Mouse (Mus musculus) Patski (cell line): ENCODE results near the gene Eif3l. TPM values are rescaled to one million over a fixed set of nuclear protein-coding genes. Genes with fewer than 3 reads are reported as not detected.

Experiments used
- ATAC-seq: fragments of 100-300 bp; one replicate; pipeline ENCODE4 v1.8.0; 2021
- CTCF ChIA-PET: fragments of 350-600 bp; sonication (Branson Sonifier 250); formaldehyde crosslinking; loops from one replicate; lab custom pipeline; 2022; ENCODE audit warnings: inconsistent platforms; lab: Charles Lee
- POLR2A ChIA-PET: fragments of 350-600 bp; sonication (Branson Sonifier 250); formaldehyde crosslinking; loops from one replicate; lab custom pipeline; 2022; ENCODE audit warnings: antibody characterized with exemption, inconsistent platforms; lab: Charles Lee
- DNase-seq: peaks from one replicate; pipeline ENCODE4 v3.0.0-alpha.2; 2011; ENCODE audit warnings: low read depth, low spot score
- H3K27me3 ChIP-seq: fragments of 371-371 bp; one replicate; pipeline ENCODE4 v1.5.1; 2021
- CTCF ChIP-seq: fragments of 100-300 bp; IDR thresholded peaks from one replicate; pipeline ENCODE4 v1.5.1; 2021
- in situ Hi-C: fragments of 300-500 bp; cut with MboI; formaldehyde crosslinking; loops from 3 replicates; pipeline ENCODE4 v1.11.1; 2018; ENCODE audit warnings: low pct_unique_long_range_greater_than_20kb, mixed read lengths
- polyA plus RNA-seq: library from polyadenylated mRNA; unstranded; gene quantifications from one replicate; pipeline ENCODE4 v1.2.3, GENCODE M21; 2021

Gene Eif3l
- polyA plus RNA-seq, 1 experiment from 2014 or later = 220 TPM

DNA sequence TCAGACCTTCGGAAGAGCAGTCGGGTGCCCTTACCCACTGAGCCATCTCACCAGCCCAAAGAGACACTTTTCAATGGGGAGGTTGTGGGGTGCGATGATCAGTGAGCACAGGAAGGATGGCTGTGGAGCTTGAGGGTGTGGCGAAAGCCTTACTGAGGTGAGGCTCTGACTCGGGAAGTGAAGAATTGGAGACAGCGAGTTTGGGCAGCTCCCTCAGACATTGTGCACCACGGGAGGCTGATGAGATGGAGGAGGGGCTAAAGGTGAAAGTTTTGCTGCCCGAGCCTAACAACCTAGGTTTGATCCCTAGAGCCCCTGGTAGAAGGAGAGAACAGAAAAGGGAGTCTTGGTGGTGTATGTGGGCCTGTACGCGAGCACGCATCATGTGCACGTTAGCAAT lies 68.3 kb downstream of the Eif3l start:
- ChIA-PET CTCF (no interaction called here), POLR2A (interaction anchor here (0.7 kb wide), 1 partner anchor 9 kb away, joined by 3 read pairs; no protein-coding TSS in a partner anchor)
- in situ Hi-C loops = no loop called here
- ATAC-seq (no peak), DNase-seq (no peak)
- no peak for TF ChIP-seq CTCF
- H3K27me3 ChIP-seq = no peaks in the 10 kb centered on the region

Other genes with a start within 250 kb of the Eif3l start
- 111 TPM for gene Cdc42ep1, start 232.6 kb upstream of the Eif3l start, polyA plus RNA-seq
- 0.90 TPM for gene Lgals2, start 219.7 kb upstream of the Eif3l start, polyA plus RNA-seq
- 60.7 TPM for gene Gga1, start 198.0 kb upstream of the Eif3l start, polyA plus RNA-seq
- 0.14 TPM for gene Gm49510, start 175.5 kb upstream of the Eif3l start, polyA plus RNA-seq
- 13.6 TPM for gene Sh3bp1, start 175.4 kb upstream of the Eif3l start, polyA plus RNA-seq
- 10.6 TPM for gene Pdxp, start 161.3 kb upstream of the Eif3l start, polyA plus RNA-seq
- 2,052 TPM for gene Lgals1, start 148.5 kb upstream of the Eif3l start, polyA plus RNA-seq
- gene Nol12, start 140.2 kb upstream of the Eif3l start, polyA plus RNA-seq = 46.7 TPM
- 135 TPM for gene Triobp, start 127.5 kb upstream of the Eif3l start, polyA plus RNA-seq
- 95.5 TPM for gene H1f0, start 46.7 kb upstream of the Eif3l start, polyA plus RNA-seq
- gene Galr3, start 33.3 kb upstream of the Eif3l start, polyA plus RNA-seq = 0.12 TPM
- gene Ankrd54, start 12.3 kb upstream of the Eif3l start, polyA plus RNA-seq = 40.0 TPM
- 43.0 TPM for gene Micall1, start 33.7 kb downstream of the Eif3l start, polyA plus RNA-seq
- 178 TPM for gene Polr2f, start 65.8 kb downstream of the Eif3l start, polyA plus RNA-seq
- gene 1700088E04Rik, start 66.1 kb downstream of the Eif3l start, polyA plus RNA-seq = 34.2 TPM
- gene Sox10, start 90.1 kb downstream of the Eif3l start, polyA plus RNA-seq = not detected
- 43.1 TPM for gene Pick1, start 154.0 kb downstream of the Eif3l start, polyA plus RNA-seq
- 3.5 TPM for gene Gm49486, start 154.2 kb downstream of the Eif3l start, polyA plus RNA-seq
- gene Slc16a8, start 179.6 kb downstream of the Eif3l start, polyA plus RNA-seq = 4.0 TPM
- 75.9 TPM for gene Baiap2l2, start 210.4 kb downstream of the Eif3l start, polyA plus RNA-seq